Mouse (Mus musculus): ENCODE data around the gene Akap5. TPM values are rescaled to one million over a fixed set of nuclear protein-coding genes. Genes with fewer than 3 reads are reported as not detected.

The Akap5 gene
- polyA plus RNA-seq, 1 experiment from 2014 or later, result 0.43 TPM

DNA sequence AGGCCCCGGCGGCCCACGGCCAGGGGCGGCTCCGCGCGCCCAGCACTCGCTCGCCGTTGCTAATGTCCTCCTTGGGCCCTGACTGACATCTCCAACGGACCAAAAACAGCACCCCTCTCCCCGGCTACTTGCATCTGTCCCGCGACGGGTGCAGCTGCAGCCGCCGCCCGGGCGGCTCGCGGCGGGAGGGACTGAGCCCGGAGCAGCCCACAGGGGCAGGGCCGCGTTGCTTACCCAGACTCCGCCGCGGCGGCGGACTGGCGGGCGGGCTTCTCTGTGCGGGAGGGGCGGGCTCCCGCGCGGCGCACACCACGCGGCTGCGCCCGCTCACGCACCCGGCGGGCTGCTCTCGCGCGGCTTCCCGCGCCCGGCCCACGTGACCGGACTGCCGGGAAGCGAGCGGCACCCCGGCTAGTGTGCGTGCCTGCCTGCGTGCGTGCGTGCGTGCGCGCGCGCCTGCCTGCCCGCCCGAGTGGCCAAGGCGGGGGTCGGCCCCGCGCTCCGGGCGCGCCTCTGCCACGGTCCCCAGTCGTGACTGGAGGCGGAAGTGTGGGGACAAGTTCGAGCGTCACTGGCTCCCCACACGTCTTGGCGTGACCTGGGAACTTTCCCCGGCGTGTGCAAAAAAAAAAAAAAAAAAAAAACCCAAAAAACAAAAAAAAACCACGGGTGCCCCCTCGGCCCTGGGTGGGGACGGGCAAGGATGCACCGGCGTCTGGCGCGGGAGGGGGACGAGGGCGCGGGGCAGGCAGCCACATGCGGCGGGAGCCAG is 44.7 kb downstream of the Akap5 start, which contains the start of gene Zbtb25:
Gene Zbtb25 (minus strand): TSS at position 397 of the 772 bp plus-strand sequence.
- Histone ChIP-seq H3K36me3 (ENCODE audit: insufficient read depth, low read length) (no peaks in the 10 kb centered on the region), H3K9me3 (replicated peaks; ENCODE audit: low read length) (no peaks in the 10 kb centered on the region), H3K4me2 (ENCODE audit: low read length) (peak within 1 kb of the TSS; percentile 71), H3K4me3 (replicated peaks; ENCODE audit: low read depth, low read length) (peak within 1 kb of the TSS; percentile 95), H3K4me1 (replicated peaks; ENCODE audit: insufficient read depth, low read length) (peaks cover 24% of the 10 kb centered on the region), H3K27me3 (ENCODE audit: insufficient read depth, low read length) (no peaks in the 10 kb centered on the region), H3K27ac (peak within 1 kb of the TSS; percentile 100), H3K9ac (ENCODE audit: low read depth, low read length) (peak within 1 kb of the TSS; percentile 99)
- TF ChIP-seq CTCF (IDR thresholded peaks at IDR 0.05; ENCODE audit: low read depth), result no peak
- peak; percentile 87 for DNase-seq (ENCODE audit: low spot score)
- ATAC-seq (replicated peaks; ENCODE audit: low FRiP score, low read depth), result peak; percentile 82
- 0% methylated on average over 73 of the region's 96 CpGs for WGBS

DNA sequence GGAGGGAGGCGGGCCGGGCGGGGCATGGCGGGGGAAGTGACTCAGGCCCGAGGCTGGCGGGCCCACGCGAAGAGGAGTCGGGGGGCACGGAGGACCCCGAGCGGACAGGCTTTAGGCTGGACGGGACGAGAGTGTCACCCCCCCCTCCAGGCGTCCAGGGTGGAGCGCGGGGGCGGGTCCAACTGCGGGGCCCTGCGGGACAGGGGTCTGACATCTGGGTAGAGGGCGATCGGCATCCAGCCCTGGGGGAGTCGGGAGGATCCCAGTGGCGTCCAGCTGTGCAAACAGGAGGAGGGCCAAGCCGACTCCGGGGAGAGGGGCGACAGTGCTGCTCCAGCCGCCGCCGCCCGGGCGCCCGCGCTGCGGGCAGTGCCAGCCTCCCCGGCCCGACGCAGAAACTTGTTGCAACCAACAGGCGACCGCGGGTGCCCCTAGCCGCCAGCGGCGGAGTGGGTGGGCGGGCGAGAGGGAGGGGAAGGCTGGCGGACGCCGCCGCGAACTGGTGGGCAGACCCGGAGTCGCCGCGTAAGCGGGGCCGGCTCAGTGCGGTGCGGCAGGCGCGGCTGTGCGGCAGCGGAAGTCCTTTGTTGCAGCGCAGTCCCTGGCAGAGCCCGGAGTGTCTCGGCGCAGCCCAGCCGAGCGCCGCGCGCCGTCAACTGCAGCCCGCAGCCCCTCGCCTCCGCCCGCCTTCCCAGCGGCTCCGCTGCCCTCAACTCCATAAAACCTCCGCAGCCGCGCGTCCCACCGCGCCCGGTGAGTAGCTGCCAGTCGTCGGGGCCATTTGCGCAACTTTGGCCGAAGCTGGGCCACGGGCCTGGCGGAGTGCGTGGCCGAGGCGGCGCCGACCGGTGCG is 45.5 kb downstream of the Akap5 start, which contains the start of gene Zbtb1:
Gene Zbtb1 (plus strand): TSS at position 289 of the 853 bp plus-strand sequence.
- H3K27me3 ChIP-seq (ENCODE audit: insufficient read depth, low read length), result no peaks in the 10 kb centered on the region
- no peaks in the 10 kb centered on the region for H3K9me3 ChIP-seq (replicated peaks; ENCODE audit: low read length)
- H3K27ac ChIP-seq, result peak within 1 kb of the TSS; percentile 100
- TF ChIP-seq CTCF (IDR thresholded peaks at IDR 0.05; ENCODE audit: low read depth), result no peak; the same call in 1 of the 2 replicates
- H3K36me3 ChIP-seq (ENCODE audit: insufficient read depth, low read length), result no peaks in the 10 kb centered on the region
- H3K4me1 ChIP-seq (replicated peaks; ENCODE audit: insufficient read depth, low read length), result peaks cover 24% of the 10 kb centered on the region
- WGBS, result under 1% methylated on average over 86 of the region's 99 CpGs
- ATAC-seq (replicated peaks; ENCODE audit: low FRiP score, low read depth) (peak; percentile 66), DNase-seq (ENCODE audit: low spot score) (peak; percentile 82)
- peak within 1 kb of the TSS; percentile 71 for H3K4me2 ChIP-seq (ENCODE audit: low read length)
- H3K4me3 ChIP-seq (replicated peaks; ENCODE audit: low read depth, low read length), result peak within 1 kb of the TSS; percentile 95
- peak within 1 kb of the TSS; percentile 99 for H3K9ac ChIP-seq (ENCODE audit: low read depth, low read length)

GRCm38 (mm10) chr12:76370831-76371571 is 46.3 kb downstream of the Akap5 start:
- WGBS, result under 1% methylated on average over 61 of the region's 63 CpGs
- peak; percentile 63 for ATAC-seq (replicated peaks; ENCODE audit: low FRiP score, low read depth)
- no peaks in the 10 kb centered on the region for H3K27me3 ChIP-seq (ENCODE audit: insufficient read depth, low read length)
- H3K4me3 ChIP-seq (replicated peaks; ENCODE audit: low read depth, low read length), result peak overlapping the region; percentile 95
- peak overlapping the region; percentile 100 for H3K27ac ChIP-seq
- no peak for TF ChIP-seq CTCF (IDR thresholded peaks at IDR 0.05; ENCODE audit: low read depth)
- H3K4me2 ChIP-seq (ENCODE audit: low read length), result peak overlapping the region; percentile 71
- H3K4me1 ChIP-seq (replicated peaks; ENCODE audit: insufficient read depth, low read length), result peaks cover 24% of the 10 kb centered on the region
- H3K9me3 ChIP-seq (replicated peaks; ENCODE audit: low read length), result no peaks in the 10 kb centered on the region
- peak; percentile 90 for DNase-seq (ENCODE audit: low spot score)
- H3K9ac ChIP-seq (ENCODE audit: low read depth, low read length), result peak overlapping the region; percentile 99
- no peaks in the 10 kb centered on the region for H3K36me3 ChIP-seq (ENCODE audit: insufficient read depth, low read length)

GRCm38 (mm10) chr12:76372046-76372445 is 47.4 kb downstream of the Akap5 start:
- H3K36me3 ChIP-seq (ENCODE audit: insufficient read depth, low read length), result no peaks in the 10 kb centered on the region
- DNase-seq (ENCODE audit: low spot score) (no peak), ATAC-seq (replicated peaks; ENCODE audit: low FRiP score, low read depth) (no peak)
- WGBS, result 33% methylated on average over 7 of the region's 7 CpGs
- H3K4me1 ChIP-seq (replicated peaks; ENCODE audit: insufficient read depth, low read length), result peaks cover 23% of the 10 kb centered on the region
- peak overlapping the region; percentile 71 for H3K4me2 ChIP-seq (ENCODE audit: low read length)
- TF ChIP-seq CTCF (IDR thresholded peaks at IDR 0.05; ENCODE audit: low read depth), result no peak
- H3K27ac ChIP-seq, result 0 out of 2 replicates have a peak overlapping the region, but pooled peaks have one; percentile 100
- H3K27me3 ChIP-seq (ENCODE audit: insufficient read depth, low read length), result no peaks in the 10 kb centered on the region
- H3K9ac ChIP-seq (ENCODE audit: low read depth, low read length), result peak overlapping the region; percentile 99
- H3K9me3 ChIP-seq (replicated peaks; ENCODE audit: low read length), result no peaks in the 10 kb centered on the region
- peak overlapping the region; percentile 95 for H3K4me3 ChIP-seq (replicated peaks; ENCODE audit: low read depth, low read length)

DNA sequence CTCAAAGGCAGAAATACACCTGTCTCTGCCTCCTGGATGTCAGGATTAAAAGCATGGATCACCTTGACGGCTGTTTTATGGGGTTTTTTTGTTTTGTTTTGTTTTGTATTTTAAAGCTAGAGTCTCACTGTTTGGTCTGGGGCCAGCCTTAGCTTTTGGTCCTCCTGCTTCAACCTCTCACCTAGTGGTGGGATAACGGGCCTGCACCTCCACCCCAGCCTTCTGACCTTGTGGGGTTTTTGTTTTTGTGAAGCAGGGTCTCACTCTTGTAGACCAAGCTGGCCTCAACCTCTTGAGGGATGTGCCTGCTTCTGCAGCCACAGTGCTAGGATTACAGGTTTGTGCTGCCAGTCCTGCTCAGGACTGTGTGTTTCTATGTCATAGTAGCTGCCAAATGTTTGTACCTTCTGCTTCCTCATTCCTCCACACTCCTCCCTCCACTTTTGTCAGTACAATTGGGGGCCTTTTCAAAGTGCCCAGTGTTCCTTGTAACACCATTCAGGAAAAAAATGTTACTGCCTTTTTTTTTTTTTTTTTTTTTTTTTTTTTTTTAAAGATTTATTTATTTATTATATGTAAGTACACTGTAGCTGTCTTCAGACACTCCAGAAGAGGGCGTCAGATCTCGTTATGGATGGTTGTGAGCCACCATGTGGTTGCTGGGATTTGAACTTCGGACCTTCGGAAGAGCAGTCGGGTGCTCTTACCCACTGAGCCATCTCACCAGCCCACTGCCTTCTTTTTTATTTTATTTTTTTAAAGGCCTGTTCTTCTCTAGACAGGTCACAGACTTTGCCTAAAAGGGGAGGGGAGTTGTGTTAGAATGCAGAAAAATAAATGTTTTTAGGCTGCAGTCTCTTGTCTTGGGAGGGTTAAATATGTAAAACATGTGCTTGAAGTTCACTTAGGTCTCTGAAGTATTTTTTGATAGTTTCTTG is 48.5 kb downstream of the Akap5 start:
- WGBS, result 81% methylated on average over 5 of the region's 7 CpGs
- Histone ChIP-seq H3K4me3 (replicated peaks; ENCODE audit: low read depth, low read length) (no peak overlapping the region), H3K4me1 (replicated peaks; ENCODE audit: insufficient read depth, low read length) (peaks cover 12% of the 10 kb centered on the region), H3K27ac (no peak overlapping the region), H3K36me3 (ENCODE audit: insufficient read depth, low read length) (no peaks in the 10 kb centered on the region), H3K9ac (ENCODE audit: low read depth, low read length) (no peak overlapping the region), H3K9me3 (replicated peaks; ENCODE audit: low read length) (no peaks in the 10 kb centered on the region), H3K27me3 (ENCODE audit: insufficient read depth, low read length) (no peaks in the 10 kb centered on the region), H3K4me2 (ENCODE audit: low read length) (no peak overlapping the region)
- ATAC-seq (replicated peaks; ENCODE audit: low FRiP score, low read depth), result no peak
- TF ChIP-seq CTCF (IDR thresholded peaks at IDR 0.05; ENCODE audit: low read depth), result peak; percentile 19; the same call in 1 of the 2 replicates
- no peak for DNase-seq (ENCODE audit: low spot score)

Data from kidney, postnatal 0 days (tissue).